Comparison of ENCODE assay signal across 8 mouse cellular contexts in genomic region chr5:142909576-142910278, GRCm38 (mm10). TPM values are rescaled to one million over a fixed set of nuclear protein-coding genes. Genes with fewer than 3 reads are reported as not detected.
A peak's percentile ranks its signal among the peaks of the same experiment; 100 is the strongest.
DNase-seq lines count a peak whose midpoint lies in the region; ATAC-seq lines count a peak whose summit lies in the region.

No protein-coding gene starts in this region.

- WGBS in heart, embryonic 12.5 days = 18% methylated on average over 8 of the region's 8 CpGs
- 23% methylated on average over 8 of the region's 8 CpGs for whole genome bisulfite sequencing in kidney, embryonic 14.5 days
- 30% methylated on average over 8 of the region's 8 CpGs for WGBS in stomach, embryonic 15.5 days

- H3K4me2 ChIP-seq in heart, embryonic 12.5 days = peak overlapping the region; percentile 79
- 0 out of 2 replicates have a peak overlapping the region, but pooled peaks have one; percentile 10 for H3K4me2 ChIP-seq in kidney, embryonic 14.5 days (replicated peaks; ENCODE audit: low read depth, low read length)
- H3K4me2 ChIP-seq in stomach, embryonic 15.5 days = peak overlapping the region; percentile 76

- peak overlapping the region; percentile 95 for H3K27ac ChIP-seq in heart, embryonic 12.5 days (ENCODE audit: poor library complexity, severe bottlenecking)
- peak overlapping the region; percentile 97 for H3K27ac ChIP-seq in kidney, embryonic 14.5 days (ENCODE audit: low read depth, low read length)
- H3K27ac ChIP-seq in stomach, embryonic 15.5 days = peak overlapping the region; percentile 100

- no peaks in the 10 kb centered on the region for H3K9me3 ChIP-seq in heart, embryonic 12.5 days (replicated peaks)
- H3K9me3 ChIP-seq in kidney, embryonic 14.5 days (ENCODE audit: control insufficient read depth, low read length) = no peaks in the 10 kb centered on the region
- H3K9me3 ChIP-seq in stomach, embryonic 15.5 days = no peaks in the 10 kb centered on the region

- peak; percentile 58 for DNase-seq in cerebellum, adult 9-10 months
- DNase-seq in cerebellum, postnatal 25 days = no peak
- peak; percentile 63 for DNase-seq in adipocyte (ENCODE audit: low spot score)
- peak; percentile 81 for DNase-seq in lung, postnatal 10 days
- no peak for DNase-seq in left cerebral cortex, postnatal 36 days (ENCODE audit: low spot score in 2 of 2)

- ATAC-seq in heart, embryonic 12.5 days (ENCODE audit: insufficient number of reproducible peaks, low FRiP score) = no peak
- ATAC-seq in kidney, embryonic 14.5 days (ENCODE audit: low FRiP score, low TSS enrichment) = no peak
- no peak; the same call in 1 of the 2 replicates for ATAC-seq in stomach, embryonic 15.5 days (ENCODE audit: insufficient read depth, low FRiP score, low read depth)

- intact Hi-C loops in left cerebral cortex, postnatal 36 days (cut with DNase I) = no loop called here

- peak overlapping the region; percentile 47 for H3K9ac ChIP-seq in heart, embryonic 12.5 days
- H3K9ac ChIP-seq in kidney, embryonic 14.5 days (ENCODE audit: low read depth, low read length) = peak overlapping the region; percentile 29; the same call in 1 of the 2 replicates
- H3K9ac ChIP-seq in stomach, embryonic 15.5 days = no peak overlapping the region

- H3K4me1 ChIP-seq in heart, embryonic 12.5 days (replicated peaks) = peaks cover 39% of the 10 kb centered on the region
- H3K4me1 ChIP-seq in kidney, embryonic 14.5 days (ENCODE audit: control insufficient read depth, insufficient read depth, low read length) = peaks cover 35% of the 10 kb centered on the region
- peaks cover 40% of the 10 kb centered on the region for H3K4me1 ChIP-seq in stomach, embryonic 15.5 days

- no peak overlapping the region for H3K4me3 ChIP-seq in heart, embryonic 12.5 days
- no peak overlapping the region for H3K4me3 ChIP-seq in kidney, embryonic 14.5 days (ENCODE audit: low read length)
- H3K4me3 ChIP-seq in stomach, embryonic 15.5 days (replicated peaks) = peak overlapping the region; percentile 1; the same call in 1 of the 2 replicates

- no peaks in the 10 kb centered on the region for H3K27me3 ChIP-seq in heart, embryonic 12.5 days (replicated peaks)
- no peaks in the 10 kb centered on the region for H3K27me3 ChIP-seq in kidney, embryonic 14.5 days (ENCODE audit: control insufficient read depth, insufficient read depth, low read length)
- H3K27me3 ChIP-seq in stomach, embryonic 15.5 days (replicated peaks) = no peaks in the 10 kb centered on the region

- peaks cover 11% of the 10 kb centered on the region for H3K36me3 ChIP-seq in heart, embryonic 12.5 days
- peaks cover 8% of the 10 kb centered on the region for H3K36me3 ChIP-seq in kidney, embryonic 14.5 days (ENCODE audit: control insufficient read depth, insufficient read depth, low read length)
- peaks cover 5% of the 10 kb centered on the region for H3K36me3 ChIP-seq in stomach, embryonic 15.5 days

RNA-seq across cellular contexts. Expression of gene Actb, which starts 3.2 kb away (rescaled TPM):
- 6,292 and 6,382 TPM in 2 replicates for polyA plus RNA-seq in heart, embryonic 12.5 days (2016; fragmentation: Nextera tagmentation; extraction: Ambion mirVana)
- polyA plus RNA-seq in kidney, embryonic 14.5 days (2014; fragmentation: Nextera tagmentation; extraction: Ambion mirVana) = 14,375 and 16,963 TPM in 2 replicates
- 14,327 and 14,357 TPM in 2 replicates for polyA plus RNA-seq in stomach, embryonic 15.5 days (2015; fragmentation: Nextera tagmentation; extraction: Ambion mirVana)
- total RNA-seq in left cerebral cortex, postnatal 36 days (2021) = 1,000 to 10,000 TPM; 2,229 to 2,541 TPM

RNA-seq across cellular contexts. Expression of gene Fbxl18, which starts 14.5 kb away (rescaled TPM):
- 11.5 and 12.9 TPM in 2 replicates for polyA plus RNA-seq in heart, embryonic 12.5 days (2016; fragmentation: Nextera tagmentation; extraction: Ambion mirVana)
- 11.7 and 14.6 TPM in 2 replicates for polyA plus RNA-seq in kidney, embryonic 14.5 days (2014; fragmentation: Nextera tagmentation; extraction: Ambion mirVana)
- polyA plus RNA-seq in stomach, embryonic 15.5 days (2015; fragmentation: Nextera tagmentation; extraction: Ambion mirVana) = 12.3 and 12.6 TPM in 2 replicates
- 10 to 100 TPM; 30.4 to 34.1 TPM for total RNA-seq in left cerebral cortex, postnatal 36 days (2021)

RNA-seq across cellular contexts. Expression of gene Fscn1, which starts 50.4 kb away (rescaled TPM):
- polyA plus RNA-seq in heart, embryonic 12.5 days (2016; fragmentation: Nextera tagmentation; extraction: Ambion mirVana) = 201 and 205 TPM in 2 replicates
- polyA plus RNA-seq in kidney, embryonic 14.5 days (2014; fragmentation: Nextera tagmentation; extraction: Ambion mirVana) = 312 and 390 TPM in 2 replicates
- polyA plus RNA-seq in stomach, embryonic 15.5 days (2015; fragmentation: Nextera tagmentation; extraction: Ambion mirVana) = 181 and 185 TPM in 2 replicates
- 100 to 1,000 TPM; 310 to 396 TPM for total RNA-seq in left cerebral cortex, postnatal 36 days (2021)

Comparison
In these comparisons a context has a peak if more than half of its experiments do, and no peak if none do; other contexts are left out.
1. DNase-seq: peak in cerebellum, adult 9-10 months (single experiment), adipocyte (single experiment) and lung, postnatal 10 days (single experiment); none in cerebellum, postnatal 25 days (0 of 2) and left cerebral cortex, postnatal 36 days (0 of 2).
2. H3K4me2 ChIP-seq: peak in every context shown above with its lines; median percentile 79 in heart, embryonic 12.5 days; 76 in stomach, embryonic 15.5 days; 10 in kidney, embryonic 14.5 days.
3. Peak in every context shown above with its lines, with median percentiles within 50 percentile points of each other: H3K27ac ChIP-seq.